Mouse (Mus musculus) c-Kit-positive CD71-positive TER-119-negative erythroid progenitor cells, embryonic 14.5 days (primary cell): Measurements from ENCODE around the gene Entpd4b.
"Not testable (repeated sequence)": the region's sequence is repeated elsewhere in the genome, so short reads cannot be mapped to it uniquely, and the experiment has no call there.

Experiments
- DNase-seq: peaks from one replicate; pipeline ENCODE4 v3.0.0-alpha.2; 2013; ENCODE audit warnings: low read depth

Gene Entpd4b

GRCm38 (mm10) chr14:69555110-69555831 is at the start of gene Entpd4b:
TSS of gene Entpd4b (plus strand) at chr14:69555424.
- not testable (repeated sequence) for DNase-seq

GRCm38 (mm10) chr14:69507000-69507399 is 48.2 kb upstream of the Entpd4b start:
- not testable (repeated sequence) for DNase-seq

DNA sequence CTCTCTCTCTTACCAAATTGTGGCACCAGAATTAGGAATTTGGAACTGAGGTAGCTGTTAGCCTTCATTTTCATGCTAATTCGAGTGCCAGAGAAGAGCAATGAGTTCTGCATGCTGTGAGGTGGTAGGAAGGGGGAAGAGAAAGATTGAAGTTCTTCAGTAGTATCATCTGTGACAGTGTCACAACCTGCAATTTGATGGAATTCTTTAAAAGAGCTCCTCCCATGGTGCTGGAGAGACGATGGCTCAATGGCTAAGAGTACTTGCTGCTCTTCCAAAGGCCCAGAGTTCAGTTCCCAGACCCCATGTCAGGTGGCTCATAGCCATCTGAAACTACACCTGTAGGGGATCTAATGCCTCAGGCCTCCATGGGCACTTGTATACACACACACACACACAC is 42.8 kb upstream of the Entpd4b start, which contains the start of gene Gm27179:
Gm27179 (minus strand) TSS at position 101 of the 400 bp plus-strand sequence.
- DNase-seq, result not testable (repeated sequence)

DNA sequence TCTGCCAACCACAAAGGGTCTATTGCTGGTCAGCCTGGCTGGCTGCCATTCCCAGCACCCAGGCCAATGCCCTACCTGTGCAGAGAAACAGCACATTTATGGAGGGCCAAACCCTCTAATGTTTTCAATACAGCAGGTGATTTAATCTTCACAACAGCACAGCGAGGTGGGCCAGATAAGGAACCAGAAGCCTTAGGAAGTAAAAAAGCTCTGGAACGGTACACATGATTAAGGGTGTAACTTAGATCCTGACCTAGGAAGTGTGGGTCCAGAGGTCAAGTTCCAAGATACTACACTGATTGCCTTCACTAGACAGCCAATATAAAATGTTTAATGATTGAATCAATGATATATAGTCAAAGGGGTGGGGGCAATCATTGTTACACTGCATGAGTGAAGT is 34.4 kb upstream of the Entpd4b start:
- not testable (repeated sequence) for DNase-seq

DNA sequence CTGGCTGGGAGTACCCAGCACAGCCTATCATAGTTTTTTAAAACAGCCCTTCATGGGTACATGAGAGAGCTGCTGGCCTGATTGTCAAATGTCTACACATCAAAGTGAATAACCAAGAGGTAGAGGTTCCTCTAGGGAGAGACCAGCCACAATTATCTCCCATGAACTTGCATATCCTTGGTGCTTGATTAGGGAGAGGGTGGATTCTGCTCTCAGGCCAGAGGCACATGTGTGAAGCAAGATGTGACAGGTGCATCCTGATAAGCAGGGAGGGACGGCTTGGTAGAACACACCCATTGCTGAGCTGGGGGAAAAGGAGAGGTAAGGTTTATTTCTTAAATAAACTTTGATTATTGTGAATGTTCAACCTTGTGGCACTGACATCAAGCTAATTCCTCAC is 32.2 kb upstream of the Entpd4b start:
- DNase-seq, result not testable (repeated sequence)

DNA sequence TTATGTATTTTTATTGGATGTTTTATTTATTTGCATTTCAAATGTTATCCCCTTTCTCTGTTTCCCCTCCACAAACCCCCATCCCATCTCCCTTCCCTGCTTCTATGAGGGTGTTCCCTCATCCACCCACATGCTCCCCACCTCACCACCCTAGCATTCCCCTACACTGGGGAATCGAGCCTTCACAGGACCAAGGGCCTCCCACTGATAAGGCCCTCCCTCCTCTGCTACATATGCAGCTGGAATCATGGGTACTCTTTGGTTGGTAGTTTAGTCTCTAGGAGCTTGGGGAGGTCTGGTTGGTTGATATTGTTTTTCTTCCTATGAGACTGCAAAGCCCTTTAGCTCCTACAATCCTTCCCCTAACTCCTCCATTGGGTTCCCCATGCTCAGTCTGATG is 29.0 kb upstream of the Entpd4b start:
- not testable (repeated sequence) for DNase-seq

DNA sequence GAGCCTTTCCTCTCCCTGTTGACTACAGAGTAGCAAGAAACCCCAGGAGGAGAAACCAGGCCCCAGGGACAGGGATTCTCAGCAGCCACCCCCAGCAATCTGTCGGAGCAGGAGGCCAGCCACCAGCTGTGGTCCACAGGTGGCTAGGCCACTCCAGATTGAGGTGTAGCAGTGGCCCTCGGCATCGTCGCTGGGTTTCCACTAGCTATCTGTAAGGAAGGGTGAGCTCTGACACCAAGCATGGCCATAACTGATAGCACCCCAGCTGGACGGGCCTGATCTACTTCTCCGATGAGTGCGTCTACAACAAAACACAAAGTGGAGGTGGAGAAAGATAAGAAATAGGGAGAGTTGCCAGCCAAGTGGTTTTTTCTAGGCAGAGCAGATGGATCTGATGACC is 18.7 kb upstream of the Entpd4b start:
- not testable (repeated sequence) for DNase-seq

DNA sequence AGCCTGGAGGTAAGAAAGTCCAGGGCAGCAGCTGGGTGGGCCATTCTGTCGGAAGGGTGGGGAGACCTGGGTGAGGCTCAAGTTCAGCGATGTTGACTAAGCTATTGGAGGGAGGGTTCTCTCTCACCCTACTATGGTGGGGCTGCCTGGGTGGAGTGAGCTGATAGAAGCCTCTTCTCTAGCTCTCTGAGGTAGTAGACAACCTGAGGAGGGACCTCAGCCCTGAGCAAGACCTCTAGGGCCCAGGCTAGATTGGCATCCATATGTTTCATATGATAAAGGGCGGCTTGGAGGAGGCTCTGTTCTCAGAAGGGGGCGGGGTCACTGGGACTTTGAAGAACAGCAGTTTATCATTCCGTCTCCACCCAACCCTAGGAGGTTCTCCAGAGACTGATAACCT is 15.1 kb upstream of the Entpd4b start:
- DNase-seq, result not testable (repeated sequence)

DNA sequence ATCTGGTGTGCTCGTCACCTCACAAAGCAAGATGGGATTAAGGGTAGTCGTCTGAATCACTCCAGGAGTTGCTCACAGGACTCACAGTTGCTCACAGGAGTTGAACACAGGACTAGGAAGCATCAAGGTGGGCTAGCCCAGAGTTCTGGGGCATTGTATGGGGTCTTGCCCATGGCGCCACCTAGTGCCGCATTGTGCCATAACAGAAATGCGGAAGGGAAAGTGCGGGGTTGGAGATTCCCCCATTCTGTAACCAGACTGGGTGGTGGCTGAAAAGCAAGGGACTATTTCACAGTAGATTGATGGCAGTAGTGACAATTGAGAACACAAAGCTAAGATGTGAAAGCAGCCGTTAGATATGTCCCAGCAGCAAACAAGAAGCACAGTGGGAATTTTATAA is 12.5 kb upstream of the Entpd4b start:
- DNase-seq, result not testable (repeated sequence)

GRCm38 (mm10) chr14:69544033-69544432 is 11.2 kb upstream of the Entpd4b start:
- not testable (repeated sequence) for DNase-seq

DNA sequence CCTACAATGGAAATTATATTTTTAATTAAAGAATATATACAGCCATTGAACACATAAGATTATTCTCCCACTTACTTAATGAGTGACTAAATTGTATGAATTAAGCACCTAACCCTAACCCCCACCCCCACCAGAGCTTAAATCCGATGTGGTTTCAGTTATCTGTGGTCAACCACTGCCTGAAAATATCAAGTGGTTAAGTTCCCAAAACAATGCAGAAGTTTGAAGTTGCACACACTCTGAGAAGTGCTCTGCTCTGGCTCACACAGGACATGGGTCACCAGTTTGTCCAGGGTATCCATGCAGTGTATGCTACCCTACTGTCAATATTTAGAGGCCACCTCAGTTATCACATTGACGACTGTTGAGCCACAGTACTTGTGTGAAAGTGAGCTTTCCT is 10.2 kb upstream of the Entpd4b start:
- not testable (repeated sequence) for DNase-seq

- not testable (repeated sequence) for DNase-seq
Measured at GRCm38 (mm10) chr14:69547310-69547709, 7.9 kb upstream of the Entpd4b start.

- not testable (repeated sequence) for DNase-seq
Measured at GRCm38 (mm10) chr14:69556820-69557219, 1.6 kb downstream of the Entpd4b start.

- not testable (repeated sequence) for DNase-seq
Measured at GRCm38 (mm10) chr14:69557550-69557949, 2.3 kb downstream of the Entpd4b start.
